Mouse (Mus musculus) cortical plate, adult 2 months (tissue): ENCODE results near the gene Sytl2.

Experiments
- CTCF ChIP-seq: fragments of 200-500 bp; IDR thresholded peaks from 2 replicates; pipeline ENCODE4 v1.5.1; 2011; ENCODE audit warnings: mild to moderate bottlenecking, control low read depth, low read length; ENCODE audit not compliant: insufficient read depth; ENCODE audit errors: extremely low read depth
- POLR2A ChIP-seq: fragments of 200-500 bp; IDR thresholded peaks from 2 replicates; pipeline ENCODE4 v1.6.1; 2011; ENCODE audit warnings: mild to moderate bottlenecking, low read length, control low read depth; ENCODE audit not compliant: insufficient read depth; ENCODE audit errors: extremely low read depth

GRCm38 (mm10) chr7:90341212-90341957 is 39.3 kb downstream of the Sytl2 start:
- no peak for TF ChIP-seq CTCF
- TF ChIP-seq POLR2A: no peak
